Mouse (Mus musculus) left cerebral cortex, adult 8-10 months (tissue): ENCODE data around the gene Hsp90aa1. TPM values are rescaled to one million over a fixed set of nuclear protein-coding genes. Genes with fewer than 3 reads are reported as not detected.
A peak's percentile ranks its signal among the peaks of the same experiment; 100 is the strongest.
"Not testable (repeated sequence)": the region's sequence is repeated elsewhere in the genome, so short reads cannot be mapped to it uniquely, and the experiment has no call there.

Experiments
- DNase-seq, 2 experiments: peaks; one replicate each; pipeline ENCODE4 v3.0.0; 2022; ENCODE audit warnings: low spot score in 2 of 2
- total RNA-seq, 4 experiments: library from RNA; stranded (reverse); gene quantifications; 2 replicates each; pipeline ENCODE4 v1.2.4; 2022

Hsp90aa1 gene
- total RNA-seq, 4 experiments from 2014 or later = 977 to 1,063 (median 1,024) TPM

GRCm38 (mm10) chr12:110699171-110699547 lies 3.4 kb downstream of the Hsp90aa1 start:
- DNase-seq = no peak

- DNase-seq = no peak
Measured at GRCm38 (mm10) chr12:110698523-110699170, 3.9 kb downstream of the Hsp90aa1 start.

GRCm38 (mm10) chr12:110698080-110698479 lies 4.4 kb downstream of the Hsp90aa1 start:
- no peak for DNase-seq

- no peak for DNase-seq
Measured at GRCm38 (mm10) chr12:110697457-110697856, 5.1 kb downstream of the Hsp90aa1 start.

- no peak for DNase-seq
Measured at GRCm38 (mm10) chr12:110696975-110697400, 5.5 kb downstream of the Hsp90aa1 start.

GRCm38 (mm10) chr12:110696173-110696974 lies 6.2 kb downstream of the Hsp90aa1 start:
- peak; percentile 94 to 96 for DNase-seq

GRCm38 (mm10) chr12:110695676-110696171 lies 6.8 kb downstream of the Hsp90aa1 start:
- DNase-seq = peak; percentile 40 to 68

- not testable (repeated sequence) for DNase-seq
Measured at GRCm38 (mm10) chr12:110693378-110693777, 9.2 kb downstream of the Hsp90aa1 start.

GRCm38 (mm10) chr12:110689919-110690643 lies 12.4 kb downstream of the Hsp90aa1 start:
- no peak for DNase-seq

- DNase-seq = not testable (repeated sequence)
Measured at GRCm38 (mm10) chr12:110688921-110689320, 13.6 kb downstream of the Hsp90aa1 start.

GRCm38 (mm10) chr12:110687894-110688734 lies 14.4 kb downstream of the Hsp90aa1 start:
- DNase-seq = no peak

- DNase-seq = no peak
Measured at GRCm38 (mm10) chr12:110683580-110683979, 18.9 kb downstream of the Hsp90aa1 start.

- no peak for DNase-seq
Measured at GRCm38 (mm10) chr12:110682561-110683299, 19.8 kb downstream of the Hsp90aa1 start, which contains the start of gene 1700001K19Rik. TSS of gene 1700001K19Rik (minus strand) at chr12:110682619.

- no peak for DNase-seq
Measured at GRCm38 (mm10) chr12:110681878-110682277, 20.6 kb downstream of the Hsp90aa1 start.

- DNase-seq = no peak
Measured at GRCm38 (mm10) chr12:110681191-110681590, 21.3 kb downstream of the Hsp90aa1 start.

- DNase-seq = no peak
Measured at GRCm38 (mm10) chr12:110674243-110674642, 28.3 kb downstream of the Hsp90aa1 start.

- DNase-seq = no peak
Measured at GRCm38 (mm10) chr12:110667466-110668077, 35.0 kb downstream of the Hsp90aa1 start.

GRCm38 (mm10) chr12:110661746-110662145 lies 40.8 kb downstream of the Hsp90aa1 start:
- DNase-seq = no peak

GRCm38 (mm10) chr12:110651464-110651863 lies 51.1 kb downstream of the Hsp90aa1 start:
- no peak for DNase-seq

GRCm38 (mm10) chr12:110650241-110650641 lies 52.3 kb downstream of the Hsp90aa1 start:
- peak; percentile 19 to 36 for DNase-seq
